Mouse (Mus musculus): ENCODE data around the gene Sbf2.
"Not testable (repeated sequence)": the region's sequence is repeated elsewhere in the genome, so short reads cannot be mapped to it uniquely, and the experiment has no call there.

The Sbf2 gene

DNA sequence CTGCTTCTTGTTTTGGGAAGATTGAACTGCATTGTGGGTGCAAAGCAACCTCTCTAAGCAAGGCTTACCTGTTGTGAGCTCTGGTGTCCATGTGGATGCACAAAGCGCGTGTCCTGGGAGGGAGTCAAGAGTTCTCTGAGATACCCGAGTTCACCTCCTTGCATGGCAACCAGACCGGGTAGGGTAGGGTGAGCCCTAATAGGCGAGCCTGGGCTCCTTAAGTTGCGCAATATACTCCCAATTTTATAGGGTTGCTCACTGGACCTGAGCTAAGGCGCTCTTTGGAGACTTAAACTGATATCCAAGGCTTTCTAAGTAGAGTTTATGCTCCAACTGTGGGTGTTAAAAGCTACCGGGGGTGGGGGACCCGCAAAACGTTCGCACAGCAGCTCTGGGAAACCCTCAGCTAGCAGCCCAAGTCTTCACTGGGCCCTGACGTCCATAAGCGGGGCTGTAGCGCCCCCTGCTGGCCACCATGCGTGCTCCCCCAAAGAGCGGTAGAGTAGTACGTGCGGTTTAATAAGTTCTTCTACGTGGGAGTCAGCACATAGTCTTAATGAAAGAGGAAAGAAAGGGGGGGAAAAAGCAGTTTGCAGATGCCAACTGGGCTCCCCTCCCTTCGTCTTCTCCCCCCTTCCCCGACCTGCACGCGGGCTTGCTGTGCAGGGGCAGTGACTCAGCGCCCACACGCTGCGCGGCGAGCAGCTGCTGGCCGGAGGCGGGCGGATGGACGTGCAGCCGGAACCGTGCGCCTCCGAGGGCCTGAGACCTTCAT, 15.4 kb upstream of the Sbf2 start:
- no peak for DNase-seq (ENCODE audit: low spot score)

DNA sequence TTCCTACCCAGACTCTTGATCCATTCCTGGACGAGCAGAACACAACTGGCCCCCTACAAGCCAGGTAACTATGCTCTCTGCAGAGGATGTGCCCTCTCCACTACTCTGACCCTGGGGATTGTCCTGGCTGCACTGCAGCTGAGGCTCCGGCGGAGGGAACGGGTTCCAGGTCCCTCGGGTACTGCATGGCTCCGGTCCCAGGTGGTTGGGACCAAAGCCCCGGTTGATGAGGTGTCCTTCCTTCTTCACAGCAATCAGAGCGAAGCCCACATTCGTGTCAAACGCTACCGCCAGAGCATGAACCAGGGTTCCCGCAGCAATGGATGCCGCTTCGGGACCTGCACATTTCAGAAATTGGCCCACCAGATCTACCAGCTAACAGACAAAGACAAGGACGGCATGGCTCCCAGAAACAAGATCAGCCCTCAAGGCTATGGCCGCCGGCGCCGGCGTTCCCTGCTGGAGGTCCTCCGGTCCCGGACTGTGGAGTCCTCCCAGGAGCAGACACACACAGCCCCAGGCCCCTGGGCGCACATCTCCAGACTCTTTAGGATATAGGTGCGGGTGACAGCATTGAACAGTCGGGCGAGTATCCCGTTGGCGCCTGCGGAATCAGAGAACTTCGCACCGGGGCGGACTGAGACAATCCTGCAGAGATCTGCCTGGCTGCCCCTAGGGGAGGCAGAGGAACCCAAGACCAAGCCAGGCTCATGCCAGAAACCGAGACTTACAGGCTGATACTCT, 14.1 kb upstream of the Sbf2 start:
- no peak for DNase-seq (ENCODE audit: low spot score)

DNA sequence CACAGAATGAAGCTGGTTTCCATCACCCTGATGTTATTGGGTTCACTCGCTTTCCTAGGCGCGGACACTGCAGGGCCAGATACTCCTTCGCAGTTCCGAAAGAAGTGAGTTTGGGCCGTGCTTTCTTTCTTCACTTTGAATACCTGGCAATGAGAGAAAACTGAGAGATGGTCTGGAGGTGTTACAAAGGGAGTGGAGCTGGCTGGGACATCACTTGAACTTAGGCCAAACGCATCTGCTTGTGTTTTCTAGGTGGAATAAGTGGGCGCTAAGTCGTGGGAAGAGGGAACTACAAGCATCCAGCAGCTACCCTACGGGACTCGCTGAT, 13.5 kb upstream of the Sbf2 start:
- DNase-seq (ENCODE audit: low spot score) = no peak

DNA sequence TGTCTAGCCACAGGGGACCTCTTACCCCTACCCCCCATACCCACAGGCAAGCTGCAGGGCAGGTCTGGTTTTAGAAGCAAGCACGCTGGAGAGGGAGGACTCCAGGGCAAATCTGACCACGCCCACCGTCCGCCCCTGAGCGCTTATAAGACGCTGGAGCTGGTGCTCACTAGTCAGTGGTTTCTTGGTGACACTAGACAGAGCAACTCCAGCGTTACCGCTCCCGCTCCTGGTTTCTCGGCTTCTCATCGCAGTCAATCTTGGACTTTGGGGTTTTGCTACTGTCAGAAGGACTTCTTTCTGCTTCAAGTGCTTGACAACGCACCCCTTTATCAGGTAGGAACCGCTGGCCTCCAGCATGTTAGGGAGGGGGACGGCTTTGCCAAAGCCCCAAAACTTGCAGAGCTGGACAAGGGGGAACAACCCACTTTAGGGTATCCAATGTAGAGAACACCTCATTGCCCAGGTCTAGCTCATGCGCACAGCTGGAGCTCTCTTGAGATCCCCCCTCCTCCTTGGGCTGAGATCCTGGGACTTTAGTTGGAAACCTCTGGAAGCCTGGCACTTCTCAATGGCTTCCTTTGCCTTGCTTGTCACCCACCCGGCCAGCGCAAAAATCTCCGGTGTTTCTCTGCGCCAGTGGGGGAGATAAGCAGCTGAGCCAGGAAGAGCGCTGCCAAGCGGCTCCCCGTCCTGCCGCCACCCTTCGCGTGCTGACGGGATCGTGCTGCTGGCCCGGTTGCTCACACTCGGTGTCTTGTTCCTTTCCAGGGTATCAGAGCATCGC, 13.0 kb upstream of the Sbf2 start, which contains the start of gene Adm:
Gene Adm, plus strand, starts transcription at position 176 of the 787 bp plus-strand sequence.
- DNase-seq (ENCODE audit: low spot score) = peak; percentile 65

DNA sequence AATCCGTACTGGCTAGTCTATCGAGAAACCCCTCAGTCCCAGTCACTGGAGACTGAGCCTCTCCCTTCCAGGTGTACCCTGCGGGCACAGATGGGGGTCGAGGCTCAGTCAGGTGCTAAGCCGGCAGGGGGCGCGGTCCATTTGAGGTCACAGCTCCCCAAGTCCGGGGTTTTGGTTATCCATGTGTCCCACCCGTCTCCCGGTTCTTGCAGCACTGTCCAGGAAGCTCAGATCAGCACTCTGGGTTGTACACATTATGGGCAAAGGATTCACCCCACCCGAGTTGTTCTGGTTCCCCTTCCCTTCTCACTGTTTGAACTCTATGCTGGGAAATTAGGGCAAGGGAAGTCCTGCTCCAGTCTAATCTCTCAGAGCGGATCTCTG, 12.4 kb upstream of the Sbf2 start:
- no peak for DNase-seq (ENCODE audit: low spot score)

DNA sequence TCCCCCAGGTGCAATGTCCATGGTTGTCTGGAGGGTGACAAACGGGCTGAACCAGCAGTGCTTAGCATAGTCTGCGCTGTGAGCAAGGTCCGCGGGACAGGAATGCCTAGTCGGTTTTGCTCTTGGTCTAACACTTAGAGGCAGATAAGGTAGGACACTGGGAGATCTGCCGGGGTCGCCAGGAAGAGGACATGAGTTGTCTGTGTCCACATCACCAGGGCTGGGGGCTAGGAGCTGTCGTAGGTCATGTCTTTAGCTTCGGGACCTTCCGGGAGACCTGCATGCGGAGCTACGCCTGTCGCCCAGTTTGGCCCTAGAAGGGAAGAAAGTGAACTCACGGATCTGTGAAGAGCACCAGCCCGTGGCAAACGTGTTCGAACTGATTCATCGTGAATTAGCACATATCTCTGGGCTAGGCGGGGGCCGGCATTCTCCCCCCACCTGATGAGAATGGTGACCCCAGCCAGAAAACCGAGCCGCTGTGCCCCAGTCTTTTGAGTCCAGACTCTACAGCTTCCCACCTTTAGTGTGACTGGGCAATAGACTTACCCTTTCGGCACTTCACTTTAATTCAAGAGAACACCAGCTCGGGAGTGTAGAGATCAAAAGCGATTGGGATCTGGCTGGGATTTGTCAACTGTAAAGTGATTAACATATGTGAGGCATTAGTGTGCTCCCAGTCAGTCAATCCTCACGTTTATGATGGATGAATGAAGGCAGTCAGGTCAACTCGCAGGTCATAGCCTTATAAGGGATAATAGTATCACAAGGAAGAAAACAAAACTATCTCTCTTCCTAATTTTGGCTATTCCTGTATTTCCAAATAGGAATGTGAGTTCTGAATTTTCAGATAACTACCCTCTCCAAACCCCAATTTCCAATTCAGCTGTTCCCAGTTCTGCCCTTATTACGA, 11.7 kb upstream of the Sbf2 start:
- no peak for DNase-seq (ENCODE audit: low spot score)

DNA sequence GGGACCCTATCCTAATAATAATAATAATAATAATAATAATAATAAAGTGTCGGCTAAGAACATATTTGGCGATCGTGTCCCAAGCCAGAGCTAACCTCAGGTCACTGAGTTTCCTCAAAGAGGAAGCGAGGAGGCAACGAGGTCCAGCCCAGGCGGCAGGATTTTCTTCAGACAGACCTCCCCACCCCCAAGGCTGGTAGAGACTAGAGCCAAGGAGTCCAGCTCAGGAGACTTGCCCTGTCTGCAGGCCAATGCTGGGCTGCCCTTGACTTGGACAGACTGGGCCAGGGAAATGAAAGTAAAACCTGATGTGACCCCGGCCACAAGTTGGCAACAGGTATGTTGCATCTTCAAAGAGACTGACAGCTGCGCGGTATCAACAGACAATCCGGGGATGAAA, 10.8 kb upstream of the Sbf2 start:
- DNase-seq (ENCODE audit: low spot score) = no peak

DNA sequence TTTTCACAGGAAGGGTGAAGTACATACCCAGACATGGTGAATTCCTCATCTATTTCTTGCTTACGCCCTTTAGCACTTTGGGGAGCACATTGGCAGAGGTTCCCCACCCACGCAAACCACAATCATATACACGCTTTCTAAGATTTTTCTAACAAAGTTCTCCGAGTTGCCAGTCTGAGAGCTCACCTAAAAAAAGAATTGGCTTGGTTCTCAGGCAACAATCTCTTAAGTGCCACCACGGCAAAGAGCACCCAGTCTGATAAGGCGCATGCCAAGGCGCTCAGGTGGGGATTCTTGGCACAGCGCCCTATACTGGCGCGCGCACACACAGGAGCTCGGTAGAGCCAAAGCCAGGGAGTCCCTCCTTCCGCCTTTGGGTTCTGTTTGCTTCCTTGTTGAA, 10.2 kb upstream of the Sbf2 start:
- DNase-seq (ENCODE audit: low spot score) = no peak

DNA sequence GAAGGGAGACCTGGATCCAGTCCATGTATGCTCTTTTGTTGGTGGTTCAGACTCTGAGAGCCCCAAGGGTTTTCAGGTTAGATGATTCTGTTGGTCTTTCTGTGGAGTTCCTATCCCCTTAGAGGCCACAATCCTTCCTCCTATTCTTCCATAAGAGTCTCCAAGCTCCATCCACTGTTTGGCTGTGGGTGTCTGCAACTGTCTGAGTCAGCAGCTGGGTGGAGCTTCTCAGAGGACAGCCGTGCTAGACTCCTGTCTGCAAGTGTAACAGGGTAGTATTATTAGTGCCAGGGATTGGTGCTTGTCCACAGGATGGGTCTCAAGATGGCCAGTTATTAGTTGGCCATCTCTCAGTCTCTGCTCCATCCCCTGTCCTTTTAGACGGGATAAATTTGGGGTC, 9.3 kb upstream of the Sbf2 start:
- no peak for DNase-seq (ENCODE audit: low spot score)

DNA sequence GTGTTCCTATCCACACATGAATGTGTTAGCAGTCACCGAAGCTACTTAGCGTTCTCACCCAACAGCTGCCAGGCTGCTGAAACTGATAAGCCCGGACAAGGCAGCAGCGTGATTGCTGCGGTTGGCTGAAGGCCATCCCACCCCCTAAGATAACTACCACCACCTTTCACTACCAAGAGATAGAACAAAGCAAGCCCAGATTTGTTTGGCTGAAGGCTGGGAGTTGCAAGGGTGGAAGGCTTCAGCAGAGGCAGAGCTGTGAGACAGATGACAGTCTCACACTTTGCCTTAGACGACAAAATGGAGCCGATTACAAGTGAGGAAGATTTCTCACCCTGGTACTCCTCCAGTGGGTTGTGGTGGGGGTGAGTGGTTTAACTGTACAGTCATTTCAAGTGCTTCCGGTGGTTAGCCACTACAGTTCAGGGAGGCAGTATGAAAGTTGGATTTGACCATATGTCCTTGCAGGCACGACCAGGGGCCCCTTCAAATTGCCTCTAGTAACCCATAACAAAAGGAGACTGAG, 4.4 kb upstream of the Sbf2 start:
- DNase-seq (ENCODE audit: low spot score) = no peak

DNA sequence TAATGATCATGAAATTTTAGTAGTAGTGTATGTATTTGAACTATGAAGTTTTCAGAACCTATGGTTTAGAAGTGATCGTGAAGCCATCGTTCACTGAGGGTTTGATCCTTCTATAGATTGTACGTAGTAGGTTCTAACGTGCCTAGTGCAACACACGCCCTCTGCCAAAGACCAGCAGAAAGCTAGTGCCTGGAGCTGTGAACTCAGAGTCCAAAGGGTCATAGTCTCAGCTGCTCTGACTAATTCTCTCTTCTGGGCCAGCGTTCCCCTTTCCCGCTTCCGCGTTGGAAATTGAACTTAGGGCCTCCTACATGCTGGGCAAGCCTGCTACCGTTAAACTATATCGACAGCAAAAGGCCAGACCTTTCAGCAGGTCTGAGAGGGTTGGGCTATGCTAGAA, 1.1 kb upstream of the Sbf2 start:
- no peak for DNase-seq (ENCODE audit: low spot score)

DNA sequence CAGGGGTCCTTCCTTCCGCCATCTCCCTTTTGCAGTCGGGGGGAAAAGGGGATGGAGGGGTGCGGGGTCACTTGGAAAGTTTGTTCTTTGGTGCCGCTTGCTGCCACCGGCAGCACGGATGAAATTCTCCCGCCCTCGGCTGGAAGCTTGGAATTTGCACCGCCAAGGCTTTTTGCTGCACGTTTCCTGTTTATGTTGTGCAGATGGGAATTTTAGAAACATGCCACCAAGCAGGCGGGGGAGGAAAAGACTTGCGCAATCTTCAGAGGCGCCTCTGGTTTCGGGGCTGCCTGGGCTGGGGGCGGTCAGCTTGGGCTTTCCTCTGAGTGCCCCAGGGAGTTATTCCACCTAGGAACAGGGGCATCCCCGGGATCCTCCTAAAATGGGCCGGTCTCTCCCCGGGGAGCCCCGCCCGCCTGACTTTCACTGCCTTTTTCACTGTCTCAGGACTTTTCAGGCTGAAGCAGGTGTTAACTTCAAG, 469 bp upstream of the Sbf2 start:
- no peak for DNase-seq (ENCODE audit: low spot score)

DNA sequence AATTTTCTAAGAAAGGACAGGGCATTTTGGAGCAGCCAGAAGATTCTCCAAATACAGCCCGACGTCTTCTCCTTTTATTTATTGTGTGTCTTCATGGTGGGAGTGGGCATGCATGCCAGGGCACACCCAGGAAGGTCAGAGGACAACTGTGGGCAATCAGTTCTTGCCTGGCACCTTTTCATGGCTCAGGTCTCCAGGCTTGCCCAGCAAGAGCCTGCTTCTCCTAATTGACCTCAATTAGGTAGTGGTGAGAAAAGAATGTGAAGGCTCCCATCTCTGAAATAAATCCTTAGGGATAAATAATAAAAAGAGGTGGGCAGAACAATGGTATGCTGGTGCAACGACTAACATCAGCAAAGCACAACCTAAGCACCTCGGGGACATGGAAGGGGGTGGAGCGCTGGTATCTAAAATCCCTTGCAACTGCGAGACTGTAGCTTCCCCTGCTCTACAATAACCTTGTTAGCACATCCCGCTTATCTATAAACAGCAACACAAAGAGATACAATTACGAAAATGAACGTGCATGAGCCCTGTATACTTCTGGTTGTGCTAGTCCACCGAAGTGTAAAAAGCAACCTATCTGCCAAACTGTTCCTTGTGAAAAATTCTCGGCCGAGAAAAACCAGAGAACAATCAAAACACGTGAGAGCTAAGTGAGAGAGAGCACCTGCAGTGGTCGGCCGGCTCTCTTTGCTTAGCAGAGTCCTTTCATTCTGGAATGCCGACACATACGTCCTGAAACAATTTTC, 1.2 kb downstream of the Sbf2 start:
- DNase-seq (ENCODE audit: low spot score) = no peak

DNA sequence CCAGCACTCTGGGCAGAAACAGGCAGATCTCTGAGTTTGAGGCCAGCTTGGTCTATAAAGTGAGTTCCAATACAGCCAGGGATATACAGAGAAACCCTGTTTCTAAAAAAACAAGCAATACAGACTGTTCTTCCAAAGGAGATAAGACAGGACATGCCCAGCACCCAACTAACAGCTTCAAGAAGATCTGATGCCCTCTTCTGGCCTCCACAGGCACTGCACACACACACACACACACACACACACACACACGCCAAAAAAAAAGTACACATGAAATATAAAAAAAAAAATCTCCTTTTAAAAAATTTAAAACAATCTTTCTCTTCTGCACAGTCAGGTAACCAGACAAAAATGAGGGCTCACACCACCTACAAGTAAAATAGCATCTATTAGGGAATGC, 7.8 kb downstream of the Sbf2 start:
- no peak for DNase-seq (ENCODE audit: low spot score)

DNA sequence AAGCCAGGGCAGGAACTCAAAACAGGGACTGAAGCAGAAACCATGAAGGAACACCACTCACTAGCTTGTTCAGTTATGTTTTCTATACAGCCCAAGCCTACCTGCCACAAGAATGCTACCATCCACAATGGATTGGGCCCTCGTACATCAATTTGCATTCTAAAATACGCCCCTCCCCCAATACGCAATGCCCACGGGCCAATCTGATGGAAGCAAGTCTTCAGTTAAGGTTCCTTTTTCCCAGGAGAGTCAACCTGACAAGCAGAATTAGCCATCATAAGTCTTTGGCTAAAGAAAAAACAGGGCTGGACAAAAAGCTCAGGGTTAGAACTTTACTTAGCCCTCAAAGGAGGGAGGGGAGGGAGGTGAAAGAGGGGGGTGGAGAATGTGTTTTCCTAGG, 9.2 kb downstream of the Sbf2 start:
- no peak for DNase-seq (ENCODE audit: low spot score)

DNA sequence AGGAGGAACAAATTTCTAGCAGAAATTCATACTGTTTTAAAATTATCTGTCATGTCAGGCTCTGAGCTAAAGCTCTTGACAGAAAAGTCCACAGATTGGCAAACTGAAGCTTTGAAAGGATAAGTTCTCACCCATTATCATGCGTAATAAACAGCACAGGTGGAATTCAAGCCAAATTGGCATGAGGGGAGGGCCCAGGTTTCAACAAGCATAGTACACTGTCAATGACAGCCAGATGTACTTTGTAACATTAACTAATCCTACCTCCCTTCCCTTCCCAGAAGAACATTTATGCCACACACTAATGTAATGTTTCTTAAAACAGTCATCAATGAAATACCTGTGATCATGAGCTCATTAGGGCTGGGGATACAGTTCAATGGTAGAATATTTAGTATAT, 17.6 kb downstream of the Sbf2 start:
- DNase-seq (ENCODE audit: low spot score) = no peak

DNA sequence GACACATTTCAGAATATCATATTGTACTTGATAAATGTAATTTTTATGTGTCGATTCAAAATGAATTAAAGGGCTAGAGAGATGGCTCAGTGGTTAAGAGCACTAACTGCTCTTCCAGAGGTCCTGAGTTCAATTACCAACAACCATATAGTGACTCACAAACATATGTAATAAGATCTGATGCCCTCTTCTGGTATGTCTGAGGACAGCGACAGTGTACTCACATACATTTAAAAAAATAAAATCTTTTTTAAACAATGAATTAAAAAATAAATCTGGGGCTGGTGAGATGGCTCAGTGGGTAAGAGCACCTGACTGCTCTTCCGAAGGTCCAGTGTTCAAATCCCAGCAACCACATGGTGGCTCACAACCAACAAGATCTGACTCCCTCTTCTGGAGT, 20.7 kb downstream of the Sbf2 start:
- not testable (repeated sequence) for DNase-seq (ENCODE audit: low spot score)

DNA sequence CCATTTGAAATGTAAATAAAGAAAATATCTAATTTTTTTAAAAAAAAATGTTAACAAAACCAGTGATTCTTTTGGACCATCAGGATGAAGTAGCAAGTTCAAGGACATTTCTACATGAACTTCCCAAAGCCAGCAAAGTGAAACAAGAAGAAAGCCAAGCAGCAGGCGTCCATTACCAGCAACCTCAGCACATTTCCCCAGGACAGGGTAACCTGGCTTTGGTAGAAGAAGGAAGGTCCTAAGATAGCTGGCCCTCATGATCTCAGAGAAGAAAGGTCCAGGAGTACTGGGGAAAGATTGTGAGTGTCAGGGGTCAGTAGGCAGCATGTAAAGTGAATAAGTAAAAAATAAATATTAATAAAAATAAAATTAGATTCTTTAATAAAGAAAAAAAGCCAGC, 27.0 kb downstream of the Sbf2 start:
- no peak for DNase-seq (ENCODE audit: low spot score)

DNA sequence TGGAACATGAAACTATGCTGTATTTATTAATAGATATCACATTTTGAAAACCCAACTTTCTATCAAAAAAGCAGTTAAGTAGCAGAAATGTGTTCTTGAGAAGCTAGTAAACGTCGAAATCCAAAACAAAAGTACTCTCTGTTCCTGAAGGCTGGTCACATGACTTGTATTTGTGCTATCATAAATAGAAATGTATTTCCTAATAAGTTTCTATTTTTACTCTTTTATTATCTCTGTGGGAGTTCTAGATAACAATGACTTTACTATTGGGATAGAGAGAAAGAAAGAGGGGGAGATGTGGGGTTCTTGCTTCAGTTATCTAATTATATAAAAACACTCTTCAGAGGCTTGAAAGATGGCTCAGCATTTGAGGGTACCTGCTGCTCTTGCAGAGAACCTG, 29.5 kb downstream of the Sbf2 start:
- no peak for DNase-seq (ENCODE audit: low spot score)

DNA sequence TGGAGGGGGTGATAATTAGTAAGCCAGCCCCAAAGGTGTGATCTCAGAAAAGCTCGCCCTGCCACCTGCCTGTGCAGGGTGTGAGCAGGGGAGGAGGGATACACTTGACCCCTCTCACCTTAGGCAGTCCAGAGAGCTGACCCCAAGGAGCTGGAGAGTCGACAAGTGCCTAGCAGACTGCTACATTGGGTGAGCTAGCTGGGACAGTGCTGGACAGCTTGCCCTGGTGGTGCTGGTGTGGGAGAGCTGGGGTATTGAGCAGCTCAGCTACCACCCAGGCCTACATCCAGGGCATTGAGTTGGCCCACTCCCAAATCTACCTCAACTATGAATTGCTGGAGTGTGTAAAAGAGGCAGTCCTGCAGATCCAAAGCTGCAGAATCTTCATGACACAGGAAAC, 30.6 kb downstream of the Sbf2 start:
- no peak for DNase-seq (ENCODE audit: low spot score)

DNA sequence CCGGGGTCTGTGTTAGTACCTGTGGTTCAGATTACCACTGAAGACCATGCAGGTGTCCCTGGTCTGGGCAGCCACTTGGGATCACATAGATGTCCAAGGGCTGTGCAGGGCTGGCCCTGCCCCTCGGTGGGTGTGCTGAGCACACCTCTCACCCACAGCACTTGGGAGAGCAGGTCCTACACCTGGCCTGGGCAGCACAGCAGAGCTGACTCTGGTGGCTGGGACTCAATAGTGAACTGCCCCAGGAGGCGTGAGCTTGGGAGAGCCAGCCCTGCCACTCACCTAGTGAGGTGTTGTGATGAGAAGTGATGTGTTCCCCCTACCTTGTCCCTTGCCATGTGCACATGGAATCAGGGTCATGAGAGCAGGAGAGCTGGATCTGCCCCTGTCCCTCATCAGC, 31.0 kb downstream of the Sbf2 start:
- no peak for DNase-seq (ENCODE audit: low spot score)

All from urinary bladder, postnatal 10 days (tissue).